Mouse (Mus musculus) CH12.LX (cell line): Measurements from ENCODE around the gene Pet100.

Experiments used
- CHD2 ChIP-seq: IDR thresholded peaks from 2 replicates; pipeline ENCODE4 v1.6.1; 2011; ENCODE audit warnings: low read length, improper control_type of control experiment
- EP300 ChIP-seq: IDR thresholded peaks from 2 replicates; pipeline ENCODE4 v1.6.1; 2011; ENCODE audit warnings: low read length, improper control_type of control experiment
- MAX ChIP-seq: IDR thresholded peaks from 2 replicates; pipeline ENCODE4 v1.6.1; 2011; ENCODE audit warnings: low read length, improper control_type of control experiment
- SMC3 ChIP-seq: IDR thresholded peaks from 2 replicates; pipeline ENCODE4 v1.6.1; 2011; ENCODE audit warnings: low read depth, low read length, improper control_type of control experiment
- USF1 ChIP-seq: IDR thresholded peaks from 2 replicates; pipeline ENCODE4 v1.6.1; 2014; ENCODE audit warnings: low read depth, mild to moderate bottlenecking, inconsistent platforms, low read length, improper control_type of control experiment

DNA sequence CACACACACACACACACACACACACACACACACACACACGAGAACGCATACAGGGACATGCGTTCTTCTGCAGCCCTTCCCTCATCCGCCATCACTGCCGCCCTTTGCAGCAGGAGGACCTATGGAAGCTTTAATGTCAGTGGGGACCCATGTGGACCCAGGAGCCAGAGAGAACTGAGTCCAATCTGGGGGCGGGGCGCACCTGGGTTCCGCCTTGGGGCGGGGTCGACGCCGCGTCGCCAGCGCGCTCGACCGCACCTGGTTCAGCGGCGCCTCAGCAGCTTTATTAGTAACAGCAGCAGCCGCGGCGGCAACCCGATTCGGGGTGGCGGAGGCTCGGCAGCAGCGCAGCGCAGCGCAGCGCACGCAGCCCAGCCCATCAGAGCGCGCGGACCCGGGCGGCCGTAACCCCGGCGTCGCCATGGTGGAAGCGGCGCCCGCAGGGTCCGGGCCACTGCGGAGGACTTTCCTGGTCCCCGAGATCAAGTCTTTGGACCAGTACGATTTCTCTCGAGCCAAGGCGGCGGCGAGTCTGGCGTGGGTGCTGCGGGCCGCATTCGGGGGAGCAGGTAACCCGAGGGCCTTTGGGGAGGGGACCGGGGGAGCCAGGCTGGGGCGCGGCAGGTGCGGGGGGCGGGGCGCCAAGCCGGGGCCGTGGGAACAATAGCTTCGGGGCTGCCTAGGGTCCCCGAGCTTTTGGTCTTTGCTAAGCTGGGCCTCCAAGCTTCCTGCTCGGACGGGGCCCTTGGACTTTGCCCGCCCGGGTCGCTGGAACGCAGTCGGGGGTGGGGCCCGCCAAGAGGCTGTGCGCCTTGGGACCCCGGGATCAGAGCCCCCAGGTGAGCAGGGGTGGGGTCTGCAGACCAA lies 33.7 kb upstream of the Pet100 start:
- no peak for TF ChIP-seq CHD2
- TF ChIP-seq USF1 = no peak
- TF ChIP-seq EP300 = no peak
- TF ChIP-seq MAX = no peak
- TF ChIP-seq SMC3 = no peak
